Mouse (Mus musculus): ENCODE measurements around the gene Ctnna2.

- no peak for TF ChIP-seq CTCF (conservative IDR thresholded peaks at IDR 0.05; ENCODE audit: low read length)
- TF ChIP-seq POU5F1 (IDR thresholded peaks at IDR 0.05; ENCODE audit: borderline replicate concordance, low read length): peak; percentile 71; the same call in 1 of the 2 replicates
- TF ChIP-seq NANOG (IDR thresholded peaks at IDR 0.05; ENCODE audit: borderline replicate concordance, low read length): no peak
These were observed 787.9 kb downstream of the Ctnna2 start for GRCm38 (mm10) chr6:77191635-77192034.

Data from E14TG2a.4 (cell line).